9 mouse cellular contexts compared by ENCODE assay signal in the genomic region with DNA sequence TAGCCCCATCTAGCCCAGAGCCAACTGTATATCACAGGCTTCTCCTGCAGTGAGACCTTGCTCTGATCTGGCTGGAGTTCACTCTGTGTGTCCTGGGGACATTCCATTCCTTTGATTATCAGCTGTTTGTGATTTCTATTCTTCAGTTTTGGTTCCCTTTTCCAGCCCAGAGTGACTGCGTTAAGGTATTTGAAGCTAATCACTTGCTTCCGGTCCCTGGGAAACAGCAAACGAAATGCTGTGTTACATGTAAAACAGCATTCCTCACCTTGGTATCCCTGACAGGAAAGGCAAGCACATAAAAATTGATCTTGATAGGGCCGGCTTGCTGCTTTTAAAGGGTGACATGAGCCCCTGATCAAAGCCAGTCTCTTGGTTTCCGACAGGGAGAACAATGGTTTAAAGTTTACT. TPM values are rescaled to one million over a fixed set of nuclear protein-coding genes. Genes with fewer than 3 reads are reported as not detected.
A peak's percentile ranks its signal among the peaks of the same experiment; 100 is the strongest.
DNase-seq lines count a peak whose midpoint lies in the region; ATAC-seq lines count a peak whose summit lies in the region.
"Had no signal": no experiment of that assay in that cellular context is flagged by ENCODE, and none has a peak within 500 bp of the region (broad histone marks: within the 10 kb centered on the region; RNA-seq: fewer than 3 reads in every experiment).

No protein-coding gene starts in this region.

- no peak for ATAC-seq in heart, embryonic 14.5 days (ENCODE audit: insufficient number of reproducible peaks, insufficient read depth, low FRiP score, low read depth)
- no peak for ATAC-seq in midbrain, embryonic 14.5 days (ENCODE audit: low FRiP score, low TSS enrichment)
- ATAC-seq in granulocyte monocyte progenitor cell, adult 5-6 weeks (replicated peaks; ENCODE audit: poor library complexity, severe bottlenecking), result no peak

- no peaks in the 10 kb centered on the region for H3K27me3 ChIP-seq in heart, embryonic 10.5 days (ENCODE audit: insufficient read depth, poor library complexity, severe bottlenecking)
- H3K27me3 ChIP-seq in heart, embryonic 14.5 days (ENCODE audit: control insufficient read depth, insufficient read depth, low read length), result no peaks in the 10 kb centered on the region
- H3K27me3 ChIP-seq in midbrain, embryonic 14.5 days (ENCODE audit: control insufficient read depth, insufficient read depth, low read length), result no peaks in the 10 kb centered on the region

- peaks cover 69% of the 10 kb centered on the region for H3K36me3 ChIP-seq in heart, embryonic 10.5 days
- peaks cover 65% of the 10 kb centered on the region for H3K36me3 ChIP-seq in heart, embryonic 14.5 days (ENCODE audit: control insufficient read depth, insufficient read depth, low read length)
- peaks cover 55% of the 10 kb centered on the region for H3K36me3 ChIP-seq in midbrain, embryonic 14.5 days (ENCODE audit: control insufficient read depth, insufficient read depth, low read length)

- 18% methylated on average over 5 of the region's 5 CpGs for whole genome bisulfite sequencing in heart, embryonic 10.5 days
- 12% methylated on average over 5 of the region's 5 CpGs for WGBS in heart, embryonic 14.5 days
- 6% methylated on average over 5 of the region's 5 CpGs for WGBS in midbrain, embryonic 14.5 days

- peaks cover 58% of the 10 kb centered on the region for H3K4me1 ChIP-seq in heart, embryonic 10.5 days
- H3K4me1 ChIP-seq in heart, embryonic 14.5 days (ENCODE audit: control insufficient read depth in 2 of 2, insufficient read depth in 2 of 2, low read length in 2 of 2), result peaks cover 12 to 30% of the 10 kb centered on the region in 2 experiments
- peaks cover 98% of the 10 kb centered on the region for H3K4me1 ChIP-seq in midbrain, embryonic 14.5 days (ENCODE audit: control insufficient read depth, insufficient read depth, low read length)

- H3K4me3 ChIP-seq in heart, embryonic 10.5 days, result no peak overlapping the region; the same call in 1 of the 2 replicates
- no peak overlapping the region for H3K4me3 ChIP-seq in heart, embryonic 14.5 days (ENCODE audit: control insufficient read depth in 1 of 2, insufficient read depth in 1 of 2, low read depth in 1 of 2, low read length in 2 of 2)
- H3K4me3 ChIP-seq in midbrain, embryonic 14.5 days (replicated peaks; ENCODE audit: low read depth, low read length), result peak overlapping the region; percentile 16; the same call in 1 of the 2 replicates

- H3K27ac ChIP-seq in heart, embryonic 10.5 days, result peak overlapping the region; percentile 47
- H3K27ac ChIP-seq in heart, embryonic 14.5 days (replicated peaks in 1 of 2; ENCODE audit: control insufficient read depth in 1 of 2, insufficient read depth in 1 of 2, low read depth in 2 of 2, low read length in 2 of 2), result peak overlapping the region in 1 of 2 experiments; percentile 31; a peak in 2 of 4 replicates
- peak overlapping the region; percentile 14; the same call in 1 of the 2 replicates for H3K27ac ChIP-seq in midbrain, embryonic 14.5 days (replicated peaks; ENCODE audit: low read depth, low read length)

- no peak overlapping the region for H3K9ac ChIP-seq in heart, embryonic 14.5 days (ENCODE audit: low read length)
- peak overlapping the region; percentile 20; the same call in 1 of the 2 replicates for H3K9ac ChIP-seq in midbrain, embryonic 14.5 days (replicated peaks; ENCODE audit: low read length)

- intact Hi-C loops in heart, postnatal 10 days (cut with DNase I), result no loop called here

- peak overlapping the region; percentile 11; the same call in 1 of the 2 replicates for H3K4me2 ChIP-seq in heart, embryonic 14.5 days (ENCODE audit: low read length)
- H3K4me2 ChIP-seq in midbrain, embryonic 14.5 days (ENCODE audit: low read length), result peak overlapping the region; percentile 89

- H3K9me3 ChIP-seq in heart, embryonic 10.5 days, result no peaks in the 10 kb centered on the region
- H3K9me3 ChIP-seq in heart, embryonic 14.5 days (ENCODE audit: control insufficient read depth, low read length), result no peaks in the 10 kb centered on the region
- no peaks in the 10 kb centered on the region for H3K9me3 ChIP-seq in midbrain, embryonic 14.5 days (ENCODE audit: control insufficient read depth, low read length)

- no peak for DNase-seq in heart, embryonic 10.5 days (ENCODE audit: low spot score)
- DNase-seq in heart, postnatal 10 days, result no peak
- DNase-seq in NIH3T3 (ENCODE audit: low read depth), result peak; percentile 31
- no peak for DNase-seq in midbrain, embryonic 14.5 days
- no peak for DNase-seq in right cerebral cortex, adult 2 months (ENCODE audit: low spot score in 2 of 2)
- no peak for DNase-seq in gastrocnemius, adult 18-20 months (ENCODE audit: low spot score)
- DNase-seq: thymus, postnatal 36 days had no signal

RNA-seq across cellular contexts. Expression of a gene that starts 8.2 kb away (rescaled TPM):
- 3.9 and 4.2 TPM in 2 replicates for polyA plus RNA-seq in heart, embryonic 10.5 days (2016; fragmentation: Nextera tagmentation; extraction: Ambion mirVana)
- total RNA-seq in heart, postnatal 10 days (2021), result 10 to 100 TPM; 11.8 to 16.2 TPM
- polyA plus RNA-seq in heart, embryonic 14.5 days (2014; fragmentation: Nextera tagmentation; extraction: Ambion mirVana), result 3.5 and 5.1 TPM in 2 replicates
- 94.2 and 99.0 TPM in 2 replicates for polyA plus RNA-seq in midbrain, embryonic 14.5 days (2014; fragmentation: Nextera tagmentation; extraction: Ambion mirVana)
- 1.3 and 3.8 TPM in 2 replicates for total RNA-seq in granulocyte monocyte progenitor cell, adult 5-6 weeks (2014; fragmentation: Nextera tagmentation)
- 2.4 and 2.5 TPM in 2 replicates for total RNA-seq in granulocyte monocyte progenitor cell, adult 5-6 weeks (2017)
- total RNA-seq in gastrocnemius, adult 18-20 months (2021), result 1 to 10 TPM; 2.4 to 2.6 TPM

RNA-seq across cellular contexts. Expression of a gene that starts 50.9 kb away (rescaled TPM):
- polyA plus RNA-seq in heart, embryonic 10.5 days (2016; fragmentation: Nextera tagmentation; extraction: Ambion mirVana), result 23.3 and 24.9 TPM in 2 replicates
- 10 to 100 TPM; 24.3 to 29.8 TPM for total RNA-seq in heart, postnatal 10 days (2021)
- polyA plus RNA-seq in heart, embryonic 14.5 days (2014; fragmentation: Nextera tagmentation; extraction: Ambion mirVana), result 38.3 and 39.1 TPM in 2 replicates
- 32.4 and 38.7 TPM in 2 replicates for polyA plus RNA-seq in midbrain, embryonic 14.5 days (2014; fragmentation: Nextera tagmentation; extraction: Ambion mirVana)
- 27.7 and 33.3 TPM in 2 replicates for total RNA-seq in granulocyte monocyte progenitor cell, adult 5-6 weeks (2014; fragmentation: Nextera tagmentation)
- 31.8 and 32.1 TPM in 2 replicates for total RNA-seq in granulocyte monocyte progenitor cell, adult 5-6 weeks (2017)
- 1 to 10 TPM; 8.6 to 9.5 TPM for total RNA-seq in gastrocnemius, adult 18-20 months (2021)
